ENCODE assay signal across 1 mouse cellular context in the genomic region with DNA sequence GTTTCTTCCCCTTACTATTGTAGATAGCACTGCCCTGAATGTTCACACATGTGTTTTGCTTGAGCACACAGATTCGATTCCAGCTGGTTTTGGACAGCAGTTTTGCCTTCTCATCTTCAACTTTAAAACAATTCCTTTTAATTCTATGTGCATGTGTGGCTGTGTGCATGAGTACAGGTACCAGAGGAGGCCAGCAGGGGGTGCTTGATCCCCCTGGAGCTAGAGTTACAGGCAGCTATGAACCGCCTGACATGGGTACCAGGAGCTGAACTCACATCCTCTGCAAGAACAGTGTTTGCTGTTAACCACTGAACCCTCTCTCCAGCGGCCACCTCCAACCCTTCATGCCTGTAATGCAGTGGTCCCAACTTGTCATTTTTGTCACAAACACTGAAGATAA.
TF ChIP-seq lines count a peak whose summit lies in the region.

No protein-coding gene starts in this region.

TF ChIP-seq in MEL, 35 proteins besides CTCF, POLR2A, EP300 and RAD21 (continued from another document):
- TF ChIP-seq E2F4 (IDR thresholded peaks at IDR 0.05; ENCODE audit: borderline replicate concordance, low read depth, low read length) (no peak), HCFC1 (IDR thresholded peaks at IDR 0.05; ENCODE audit: low read depth, low read length) (no peak), MXI1 (IDR thresholded peaks at IDR 0.05; ENCODE audit: low read depth, low read length) (no peak), MAX (IDR thresholded peaks at IDR 0.05; ENCODE audit: low read length) (no peak), NELFE (IDR thresholded peaks at IDR 0.05; ENCODE audit: low read depth, low read length) (no peak), SIN3A (IDR thresholded peaks at IDR 0.05; ENCODE audit: low read length) (no peak), TCF12 (IDR thresholded peaks at IDR 0.05; ENCODE audit: low read depth, low read length) (no peak), POLR2AphosphoS2 (IDR thresholded peaks at IDR 0.05; ENCODE audit: low read length) (0 out of 2 replicates have a peak, but pooled peaks have one; percentile 36), NRF1 (IDR thresholded peaks at IDR 0.05; ENCODE audit: insufficient read depth, low read depth, low read length, poor library complexity, severe bottlenecking) (no peak), RCOR1 (IDR thresholded peaks at IDR 0.05; ENCODE audit: low read depth, low read length) (no peak), ZMIZ1 (IDR thresholded peaks at IDR 0.05; ENCODE audit: low read depth, low read length) (0 out of 2 replicates have a peak, but pooled peaks have one; percentile 48), USF2 (IDR thresholded peaks at IDR 0.05; ENCODE audit: borderline replicate concordance in 1 of 2, insufficient read depth in 1 of 2, low read depth in 1 of 2, low read length in 2 of 2) (no peak), ELF1 (IDR thresholded peaks at IDR 0.05; ENCODE audit: low read depth, low read length) (no peak), GABPA (IDR thresholded peaks at IDR 0.05; ENCODE audit: low read depth, low read length) (no peak), TBP (IDR thresholded peaks at IDR 0.05; ENCODE audit: low read depth, low read length) (no peak)
TF ChIP-seq in MEL: peak in this region for 4.
